Mouse (Mus musculus): ENCODE measurements at regions not wholly inside any gene's neighbourhood (a gene's known extent, or its start where the extent isn't known, plus 50 kb on each side); places are given as distances from the start of the nearest gene placed in this dataset.

GRCm38 (mm10) chr11:64650571-64651282 lies 214.3 kb upstream of the F930015N05Rik start:
- TF ChIP-seq CTCF (IDR thresholded peaks at IDR 0.05; ENCODE audit: low read depth) = no peak
- TF ChIP-seq EP300 (IDR thresholded peaks at IDR 0.05; ENCODE audit: low read depth) = no peak
